Mouse (Mus musculus) liver (tissue): ENCODE measurements around the gene Usp29.

ENCODE experiments used
- DNase-seq: peaks from one replicate; pipeline ENCODE4 v3.0.0-alpha.2; 2020; ENCODE audit warnings: mixed read lengths

Gene Usp29

GRCm38 (mm10) chr7:6730241-6730640, at the start of gene Usp29, which contains the start of gene Peg3:
TSS of gene Usp29 (plus strand) at chr7:6730578.
TSS of gene Peg3 (minus strand) at chr7:6730431.
- DNase-seq: peak; percentile 82

- no peak for DNase-seq
Measured at GRCm38 (mm10) chr7:6685511-6685910, 44.9 kb upstream of the Usp29 start.

GRCm38 (mm10) chr7:6696241-6697045, 33.9 kb upstream of the Usp29 start, which contains the start of gene Zim1:
TSS of gene Zim1 (minus strand) at chr7:6696450.
- peak; percentile 79 for DNase-seq

- DNase-seq: no peak
Measured at GRCm38 (mm10) chr7:6699230-6699629, 31.1 kb upstream of the Usp29 start.

- DNase-seq: no peak
Measured at GRCm38 (mm10) chr7:6707416-6708015, 22.9 kb upstream of the Usp29 start.

- no peak for DNase-seq
Measured at GRCm38 (mm10) chr7:6708451-6709180, 21.8 kb upstream of the Usp29 start.

- DNase-seq: no peak
Measured at GRCm38 (mm10) chr7:6709396-6709795, 21.0 kb upstream of the Usp29 start.

- DNase-seq: peak; percentile 71
Measured at GRCm38 (mm10) chr7:6727351-6728121, 2.8 kb upstream of the Usp29 start.

GRCm38 (mm10) chr7:6728263-6728931, 2.0 kb upstream of the Usp29 start:
- DNase-seq: peak; percentile 84

GRCm38 (mm10) chr7:6729061-6729817, 1.1 kb upstream of the Usp29 start:
- DNase-seq: peak; percentile 92

- DNase-seq: no peak
Measured at GRCm38 (mm10) chr7:6730801-6731200, 423 bp downstream of the Usp29 start.

GRCm38 (mm10) chr7:6731373-6731772, 995 bp downstream of the Usp29 start:
- DNase-seq: no peak

- DNase-seq: no peak
Measured at GRCm38 (mm10) chr7:6731930-6732329, 1.6 kb downstream of the Usp29 start.

- DNase-seq: no peak
Measured at GRCm38 (mm10) chr7:6736060-6736459, 5.7 kb downstream of the Usp29 start.

- peak; percentile 9 for DNase-seq
Measured at GRCm38 (mm10) chr7:6744281-6744904, 14.0 kb downstream of the Usp29 start.

GRCm38 (mm10) chr7:6749196-6749595, 18.8 kb downstream of the Usp29 start:
- no peak for DNase-seq

GRCm38 (mm10) chr7:6753440-6753839, 23.1 kb downstream of the Usp29 start:
- DNase-seq: no peak

- DNase-seq: no peak
Measured at GRCm38 (mm10) chr7:6756777-6757291, 26.5 kb downstream of the Usp29 start.

- no peak for DNase-seq
Measured at GRCm38 (mm10) chr7:6759698-6760097, 29.3 kb downstream of the Usp29 start.

GRCm38 (mm10) chr7:6760170-6760569, 29.8 kb downstream of the Usp29 start:
- DNase-seq: no peak

GRCm38 (mm10) chr7:6765240-6765639, 34.9 kb downstream of the Usp29 start:
- DNase-seq: no peak
